Mouse (Mus musculus) left cerebral cortex, postnatal 14 days (tissue): ENCODE data around the gene Dll3. TPM values are rescaled to one million over a fixed set of nuclear protein-coding genes. Genes with fewer than 3 reads are reported as not detected.

Source experiments
- DNase-seq, 2 experiments: peaks; one replicate each; pipeline ENCODE4 v3.0.0; 2021 to 2022; ENCODE audit warnings: low spot score in 2 of 2, mixed read lengths in 1 of 2
- intact Hi-C: fragments of 180-260 bp; cut with DNase I; formaldehyde crosslinking; loops from one replicate; pipeline ENCODE4 v1.15.1; 2025
- long read RNA-seq, 2 experiments: library from polyadenylated mRNA; stranded (forward); transcript quantifications; one replicate each; pipeline ENCODE4 v2.0.0; 2021
- total RNA-seq, 2 experiments: library from RNA; stranded (reverse); gene quantifications; 2 replicates each; pipeline ENCODE4 v1.2.3; 2021

Dll3 gene
- total RNA-seq = 1 to 10 TPM; 2.2 to 2.6 TPM
- long read RNA-seq, experiment 1, partial matches to known transcripts = 2 of 3 reads
- long read RNA-seq, experiment 1, other reads (novel, unspliced or antisense) = 1 of 3 reads
- long read RNA-seq, experiment 2, partial matches to known transcripts = 3 of 7 reads
- long read RNA-seq, experiment 2, other reads (novel, unspliced or antisense) = 0 of 7 reads

GRCm38 (mm10) chr7:28301616-28302433 is at the start of gene Dll3:
Gene Dll3, minus strand, starts transcription at chr7:28302238.
- peak in 1 of 2 experiments; percentile 59 for DNase-seq
- intact Hi-C loops = loop anchor here (5.0 kb wide), 1 partner anchor 250 kb away; the partner anchor contains the start of gene Psmc4

- intact Hi-C loops = no loop called here
- DNase-seq = no peak
These were observed 49.7 kb upstream of the Dll3 start for GRCm38 (mm10) chr7:28351676-28352191.

GRCm38 (mm10) chr7:28350155-28350883 is 48.3 kb upstream of the Dll3 start, which contains the start of gene Rps16:
Gene Rps16, plus strand, starts transcription at chr7:28350652.
- intact Hi-C loops = no loop called here
- peak; percentile 97 to 98 for DNase-seq

- DNase-seq = no peak
- intact Hi-C loops = no loop called here
These were observed 46.6 kb upstream of the Dll3 start for GRCm38 (mm10) chr7:28348601-28349000.

GRCm38 (mm10) chr7:28347746-28348145 is 45.7 kb upstream of the Dll3 start:
- DNase-seq = no peak
- intact Hi-C loops = no loop called here

GRCm38 (mm10) chr7:28344637-28345036 is 42.6 kb upstream of the Dll3 start:
- peak; percentile 50 to 75 for DNase-seq
- intact Hi-C loops = no loop called here

- no peak for DNase-seq
- intact Hi-C loops = no loop called here
These were observed 39.3 kb upstream of the Dll3 start for GRCm38 (mm10) chr7:28341381-28341780.

GRCm38 (mm10) chr7:28339213-28339917 is 37.3 kb upstream of the Dll3 start:
- intact Hi-C loops = loop anchor here (5.0 kb wide), 1 partner anchor 62 kb away; the partner anchor contains the start of gene Eid2b
- DNase-seq = peak; percentile 37 to 42

GRCm38 (mm10) chr7:28338108-28338998 is 36.3 kb upstream of the Dll3 start, which contains the start of gene Supt5:
Gene Supt5, minus strand, starts transcription at chr7:28338746.
- intact Hi-C loops = loop anchor here (5.0 kb wide), 1 partner anchor 61 kb away; the partner anchor contains the start of gene Eid2b
- peak; percentile 97 to 98 for DNase-seq

GRCm38 (mm10) chr7:28335471-28335870 is 33.4 kb upstream of the Dll3 start:
- DNase-seq = no peak
- intact Hi-C loops = loop anchor here (5.0 kb wide), 1 partner anchor 58 kb away; the partner anchor contains the start of gene Eid2b

- no peak for DNase-seq
- intact Hi-C loops = no loop called here
These were observed 32.5 kb upstream of the Dll3 start for GRCm38 (mm10) chr7:28334534-28334933.

- no peak for DNase-seq
- intact Hi-C loops = no loop called here
These were observed 26.2 kb upstream of the Dll3 start for GRCm38 (mm10) chr7:28328260-28328659.

- DNase-seq = no peak
- intact Hi-C loops = no loop called here
These were observed 24.4 kb upstream of the Dll3 start for GRCm38 (mm10) chr7:28326457-28326856.

- intact Hi-C loops = no loop called here
These were observed 23.3 kb upstream of the Dll3 start for GRCm38 (mm10) chr7:28325293-28325692.

GRCm38 (mm10) chr7:28321974-28322720 is 20.1 kb upstream of the Dll3 start:
- intact Hi-C loops = no loop called here
- DNase-seq = no peak

More at GRCm38 (mm10) chr7:28325293-28325692, 23.3 kb upstream of the Dll3 start:
- DNase-seq = no peak

GRCm38 (mm10) chr7:28318714-28319113 is 16.7 kb upstream of the Dll3 start:
- no peak for DNase-seq
- intact Hi-C loops = no loop called here

GRCm38 (mm10) chr7:28318036-28318435 is 16.0 kb upstream of the Dll3 start:
- intact Hi-C loops = no loop called here
- no peak for DNase-seq
